Comparison of ENCODE assay signal across 19 mouse cellular contexts in genomic region chr6:22297028-22297427, GRCm38 (mm10). TPM values are rescaled to one million over a fixed set of nuclear protein-coding genes. Genes with fewer than 3 reads are reported as not detected.
"Had no signal": no experiment of that assay in that cellular context is flagged by ENCODE, and none has a peak within 500 bp of the region (broad histone marks: within the 10 kb centered on the region; RNA-seq: fewer than 3 reads in every experiment).

No protein-coding gene starts in this region.

- H3K4me2 ChIP-seq: midbrain, embryonic 11.5 days; midbrain, embryonic 13.5 days; midbrain, embryonic 15.5 days; neural tube, embryonic 12.5 days had no signal

- H3K36me3 ChIP-seq: midbrain, embryonic 13.5 days; midbrain, embryonic 15.5 days; neural tube, embryonic 12.5 days had no signal

- H3K9me3 ChIP-seq: megakaryocyte, embryonic 14.5 days; midbrain, embryonic 13.5 days; midbrain, embryonic 15.5 days; neural tube, embryonic 12.5 days had no signal

- H3K9ac ChIP-seq: liver, embryonic 14.5 days; lung, embryonic 14.5 days; midbrain, embryonic 13.5 days; midbrain, embryonic 15.5 days; neural tube, embryonic 12.5 days had no signal

- H3K4me3 ChIP-seq: megakaryocyte, embryonic 14.5 days; midbrain, embryonic 13.5 days; midbrain, embryonic 15.5 days; neural tube, embryonic 12.5 days had no signal

- DNase-seq: lung, adult 18-20 months; lung, embryonic 14.5 days; lung, postnatal 10 days; right cerebral cortex, postnatal 14 days; thymus, adult 2 months; thymus, postnatal 25 days; thymus, postnatal 4 days had no signal

- H3K27ac ChIP-seq: liver, embryonic 14.5 days; macrophage; midbrain, embryonic 13.5 days; midbrain, embryonic 15.5 days; neural tube, embryonic 12.5 days had no signal

- H3K4me1 ChIP-seq: megakaryocyte, embryonic 14.5 days; midbrain, embryonic 13.5 days; midbrain, embryonic 15.5 days; neural tube, embryonic 12.5 days had no signal

- ATAC-seq: midbrain, embryonic 13.5 days; midbrain, embryonic 15.5 days had no signal

- H3K27me3 ChIP-seq: neural tube, embryonic 12.5 days had no signal

RNA-seq across cellular contexts. Expression of gene Wnt16, which starts 9.0 kb away (rescaled TPM):
- total RNA-seq: megakaryocyte progenitor cell, adult 5-6 weeks; monocyte, adult 5-6 weeks; neutrophil, adult 5-6 weeks had no signal
- polyA plus RNA-seq: liver, embryonic 16.5 days; lung, embryonic 14.5 days; macrophage; midbrain, embryonic 13.5 days; testis, adult 2 months had no signal
